22 mouse cellular contexts compared by ENCODE assay signal in genomic region chr2:135823690-135824089, GRCm38 (mm10).
"Had no signal": no experiment of that assay in that cellular context is flagged by ENCODE, and none has a peak within 500 bp of the region (broad histone marks: within the 10 kb centered on the region; RNA-seq: fewer than 3 reads in every experiment).

No protein-coding gene starts in this region.

- H3K27me3 ChIP-seq: heart, embryonic 12.5 days; hindbrain, embryonic 12.5 days; limb, embryonic 13.5 days; limb, embryonic 15.5 days; liver, embryonic 12.5 days had no signal

- DNase-seq: gastrocnemius, postnatal 10 days; gastrocnemius, postnatal 25 days; heart, adult 2 months; heart, postnatal 10 days; heart, postnatal 4 days; kidney, adult 18-20 months; kidney, adult 8-10 months; kidney, postnatal 10 days; kidney, postnatal 25 days; layer of hippocampus, adult 9-11 months; layer of hippocampus, postnatal 36 days; left cerebral cortex, postnatal 4 days had no signal

- H3K36me3 ChIP-seq: heart, embryonic 12.5 days; hindbrain, embryonic 10.5 days; hindbrain, embryonic 12.5 days; limb, embryonic 13.5 days; limb, embryonic 15.5 days; liver, embryonic 12.5 days had no signal

- H3K27ac ChIP-seq: heart, adult 2 months; hindbrain, embryonic 10.5 days; hindbrain, embryonic 12.5 days; hindbrain, embryonic 14.5 days; limb, embryonic 13.5 days; limb, embryonic 15.5 days; liver, embryonic 12.5 days; liver, embryonic 14.5 days had no signal

- ATAC-seq: hindbrain, embryonic 16.5 days; intestine, embryonic 16.5 days; liver, embryonic 12.5 days had no signal

- H3K4me2 ChIP-seq: heart, embryonic 12.5 days; hindbrain, embryonic 12.5 days; hindbrain, embryonic 14.5 days; limb, embryonic 13.5 days; limb, embryonic 15.5 days; liver, embryonic 12.5 days had no signal

- H3K4me3 ChIP-seq: heart, adult 2 months; heart, embryonic 12.5 days; hindbrain, embryonic 10.5 days; hindbrain, embryonic 12.5 days; limb, embryonic 13.5 days; limb, embryonic 15.5 days; liver, embryonic 12.5 days had no signal

- H3K9me3 ChIP-seq: heart, embryonic 12.5 days; hindbrain, embryonic 10.5 days; hindbrain, embryonic 12.5 days; limb, embryonic 13.5 days; limb, embryonic 15.5 days; liver, embryonic 12.5 days had no signal

- H3K4me1 ChIP-seq: hindbrain, embryonic 10.5 days; hindbrain, embryonic 12.5 days; liver, embryonic 12.5 days had no signal

- H3K9ac ChIP-seq: heart, embryonic 12.5 days; hindbrain, embryonic 12.5 days; hindbrain, embryonic 14.5 days; limb, embryonic 13.5 days; limb, embryonic 15.5 days; liver, embryonic 12.5 days; liver, embryonic 14.5 days had no signal
